Mouse (Mus musculus) CD4-positive, CD25-positive, alpha-beta regulatory T cell, adult 4 months (primary cell): Measurements from ENCODE around the gene Lingo1. TPM values are rescaled to one million over a fixed set of nuclear protein-coding genes. Genes with fewer than 3 reads are reported as not detected.

Experiments used
- ATAC-seq: one replicate; pipeline ENCODE4 v1.8.0; 2017
- polyA plus RNA-seq, 2 experiments: library from polyadenylated mRNA; unstranded; fragments of 100-300 nt; shearing (Covaris generic); gene quantifications; one replicate each; pipeline ENCODE4 v1.2.1; 2017

Lingo1 gene
- polyA plus RNA-seq, 2 experiments from 2014 or later = not detected

- ATAC-seq = no peak
Observed at GRCm38 (mm10) chr9:56592639-56593038, 203.6 kb downstream of the Lingo1 start.

GRCm38 (mm10) chr9:56591248-56591888, 204.9 kb downstream of the Lingo1 start:
- no peak for ATAC-seq

GRCm38 (mm10) chr9:56589762-56590161, 206.5 kb downstream of the Lingo1 start:
- no peak for ATAC-seq

- no peak for ATAC-seq
Observed at GRCm38 (mm10) chr9:56584043-56584424, 212.2 kb downstream of the Lingo1 start.

- ATAC-seq = no peak
Observed at GRCm38 (mm10) chr9:56583139-56584042, 212.9 kb downstream of the Lingo1 start.

GRCm38 (mm10) chr9:56582628-56583027, 213.6 kb downstream of the Lingo1 start:
- no peak for ATAC-seq

- no peak for ATAC-seq
Observed at GRCm38 (mm10) chr9:56581700-56582099, 214.6 kb downstream of the Lingo1 start.

- ATAC-seq = no peak
Observed at GRCm38 (mm10) chr9:56581016-56581415, 215.3 kb downstream of the Lingo1 start.

GRCm38 (mm10) chr9:56580101-56580500, 216.2 kb downstream of the Lingo1 start:
- no peak for ATAC-seq

- no peak for ATAC-seq
Observed at GRCm38 (mm10) chr9:56577405-56577804, 218.9 kb downstream of the Lingo1 start.

GRCm38 (mm10) chr9:56572534-56573479, 223.5 kb downstream of the Lingo1 start:
- no peak for ATAC-seq

Other genes starting within 250 kb of the Lingo1 start
- not detected for gene Odf3l1, start 68.2 kb upstream of the Lingo1 start, polyA plus RNA-seq
- not detected for gene Cspg4, start 68.6 kb upstream of the Lingo1 start, polyA plus RNA-seq
- gene Snx33, start 131.9 kb upstream of the Lingo1 start, polyA plus RNA-seq = 1 to 10 TPM; 3.6 to 4.9 TPM
- 10 to 100 TPM; 42.6 to 57.1 TPM for gene Imp3, start 141.0 kb upstream of the Lingo1 start, polyA plus RNA-seq
- gene Snupn, start 154.4 kb upstream of the Lingo1 start, polyA plus RNA-seq = 10 to 100 TPM; 22.1 to 23.8 TPM
- 1 to 10 TPM; 3.4 to 5.0 TPM for gene Ptpn9, start 198.5 kb upstream of the Lingo1 start, polyA plus RNA-seq